Mouse (Mus musculus) megakaryocyte progenitor cell, adult 5-6 weeks (primary cell): Measurements from ENCODE around the gene Bcl11b. TPM values are rescaled to one million over a fixed set of nuclear protein-coding genes. Genes with fewer than 3 reads are reported as not detected.

Source experiments
- ATAC-seq: replicated peaks from 2 replicates; pipeline ENCODE4 v1.8.0; 2016; ENCODE audit warnings: mild to moderate bottlenecking, moderate TSS enrichment, inconsistent platforms; ENCODE audit not compliant: poor library complexity
- total RNA-seq, 2 experiments: library from RNA; stranded (forward) in 1 of 2; stranded (reverse) in 1 of 2; fragments of 157-497, 149-512 nt in 1 of 2; fragments of 200-1000 nt in 1 of 2; gene quantifications; 2 replicates each; pipeline versions ENCODE4 v1.2.3 to v1.2.4; 2015 to 2017

Gene Bcl11b
- total RNA-seq, 2 experiments from 2014 or later = 0.02 to 0.33 TPM

GRCm38 (mm10) chr12:107908826-107909225, 94.6 kb downstream of the Bcl11b start:
- ATAC-seq = no peak

GRCm38 (mm10) chr12:107905333-107905732, 98.1 kb downstream of the Bcl11b start:
- ATAC-seq = no peak

- no peak for ATAC-seq
Observed at GRCm38 (mm10) chr12:107904457-107904856, 98.9 kb downstream of the Bcl11b start.

GRCm38 (mm10) chr12:107903949-107904348, 99.5 kb downstream of the Bcl11b start:
- ATAC-seq = no peak

GRCm38 (mm10) chr12:107891449-107891848, 112.0 kb downstream of the Bcl11b start:
- no peak for ATAC-seq

- ATAC-seq = no peak
Observed at GRCm38 (mm10) chr12:107890326-107890725, 113.1 kb downstream of the Bcl11b start.

- ATAC-seq = no peak
Observed at GRCm38 (mm10) chr12:107889841-107890240, 113.6 kb downstream of the Bcl11b start.

- ATAC-seq = no peak
Observed at GRCm38 (mm10) chr12:107888646-107889045, 114.8 kb downstream of the Bcl11b start.

- no peak for ATAC-seq
Observed at GRCm38 (mm10) chr12:107888049-107888448, 115.4 kb downstream of the Bcl11b start.

- ATAC-seq = no peak
Observed at GRCm38 (mm10) chr12:107887621-107888020, 115.8 kb downstream of the Bcl11b start.

- ATAC-seq = no peak
Observed at GRCm38 (mm10) chr12:107884330-107885065, 118.9 kb downstream of the Bcl11b start.

GRCm38 (mm10) chr12:107881726-107882125, 121.7 kb downstream of the Bcl11b start:
- ATAC-seq = no peak

- no peak for ATAC-seq
Observed at GRCm38 (mm10) chr12:107880748-107881147, 122.7 kb downstream of the Bcl11b start.

- no peak for ATAC-seq
Observed at GRCm38 (mm10) chr12:107879114-107879777, 124.2 kb downstream of the Bcl11b start.

GRCm38 (mm10) chr12:107876237-107876636, 127.2 kb downstream of the Bcl11b start:
- no peak for ATAC-seq

GRCm38 (mm10) chr12:107874467-107875142, 128.8 kb downstream of the Bcl11b start:
- no peak for ATAC-seq

GRCm38 (mm10) chr12:107869526-107870050, 133.8 kb downstream of the Bcl11b start:
- no peak for ATAC-seq

GRCm38 (mm10) chr12:107868291-107868690, 135.1 kb downstream of the Bcl11b start:
- no peak for ATAC-seq
